Comparison of ENCODE assay signal across 10 mouse cellular contexts in the genomic region with DNA sequence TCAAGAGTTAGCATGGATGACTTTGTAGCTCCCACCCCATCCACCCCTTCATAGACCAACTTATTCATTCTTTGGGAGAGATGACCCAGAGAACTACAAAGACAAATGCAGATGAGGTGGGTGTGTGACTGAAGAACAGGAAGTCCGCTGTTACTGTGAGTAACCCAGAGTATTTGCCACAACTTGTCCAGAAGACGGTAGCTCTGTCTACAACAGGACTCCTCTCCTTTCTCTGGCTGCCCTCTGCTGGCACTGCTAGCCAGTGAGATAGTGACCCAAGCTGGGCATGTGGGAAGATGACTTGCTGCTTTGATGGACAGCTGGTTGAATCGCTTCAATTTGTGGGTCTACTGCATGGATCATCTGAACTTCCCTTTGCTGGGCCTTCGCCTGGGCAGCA. TPM values are rescaled to one million over a fixed set of nuclear protein-coding genes. Genes with fewer than 3 reads are reported as not detected.
A peak's percentile ranks its signal among the peaks of the same experiment; 100 is the strongest.
DNase-seq lines count a peak whose midpoint lies in the region; ATAC-seq and TF ChIP-seq lines count a peak whose summit lies in the region.
"Had no signal": no experiment of that assay in that cellular context is flagged by ENCODE, and none has a peak within 500 bp of the region (broad histone marks: within the 10 kb centered on the region; RNA-seq: fewer than 3 reads in every experiment).

No protein-coding gene starts in this region.

- DNase-seq in hindbrain, embryonic 11.5 days (ENCODE audit: low spot score): no peak
- DNase-seq in NIH3T3 (ENCODE audit: low read depth): peak; percentile 75
- peak; percentile 95 for DNase-seq in heart, adult 11 months
- DNase-seq in kidney, postnatal 25 days: peak; percentile 51 to 61
- no peak for DNase-seq in right cerebral cortex, postnatal 25 days

- 0 out of 2 replicates have a peak, but pooled peaks have one; percentile 20 for TF ChIP-seq CTCF in small intestine, adult 2 months (IDR thresholded peaks at IDR 0.05; ENCODE audit: extremely low read depth, insufficient read length, insufficient replicate concordance, low read depth, low read length)

- no peaks in the 10 kb centered on the region; the same call in 1 of the 2 replicates for H3K4me1 ChIP-seq in hindbrain, embryonic 16.5 days (ENCODE audit: control insufficient read depth, insufficient read depth, low read depth, low read length)
- H3K4me1 ChIP-seq in hindbrain, embryonic 11.5 days (replicated peaks; ENCODE audit: control insufficient read depth, insufficient read depth, low read length): peaks cover 2% of the 10 kb centered on the region; the same call in 1 of the 2 replicates
- no peaks in the 10 kb centered on the region for H3K4me1 ChIP-seq in small intestine, adult 2 months (ENCODE audit: control insufficient read depth, insufficient read depth, insufficient read length, low read length)
- H3K4me1 ChIP-seq: liver, embryonic 15.5 days had no signal

- H3K36me3 ChIP-seq in hindbrain, embryonic 16.5 days (ENCODE audit: control insufficient read depth, insufficient read depth, low read length): no peaks in the 10 kb centered on the region
- no peaks in the 10 kb centered on the region for H3K36me3 ChIP-seq in hindbrain, embryonic 11.5 days (ENCODE audit: control insufficient read depth, insufficient read depth, low read length)
- H3K36me3 ChIP-seq in small intestine, adult 2 months (ENCODE audit: control insufficient read depth, insufficient read depth, low read length): no peaks in the 10 kb centered on the region
- H3K36me3 ChIP-seq: liver, embryonic 15.5 days had no signal

- H3K27ac ChIP-seq in hindbrain, embryonic 16.5 days (ENCODE audit: low read depth, low read length): no peak overlapping the region
- no peak overlapping the region for H3K27ac ChIP-seq in hindbrain, embryonic 11.5 days (ENCODE audit: low read depth, low read length)
- H3K27ac ChIP-seq in small intestine, adult 2 months (ENCODE audit: insufficient read depth, low read depth, low read length): no peak overlapping the region
- H3K27ac ChIP-seq: liver, embryonic 15.5 days had no signal

- no peak overlapping the region for H3K4me3 ChIP-seq in hindbrain, embryonic 16.5 days (ENCODE audit: low read length)
- no peak overlapping the region for H3K4me3 ChIP-seq in hindbrain, embryonic 11.5 days (ENCODE audit: low read depth, low read length)
- no peak overlapping the region for H3K4me3 ChIP-seq in small intestine, adult 2 months (ENCODE audit: low read depth, low read length)
- H3K4me3 ChIP-seq: erythroblast, embryonic 14.5 days; liver, embryonic 15.5 days had no signal

- peak; percentile 37; the same call in 1 of the 2 replicates for ATAC-seq in hindbrain, embryonic 16.5 days
- no peak for ATAC-seq in hindbrain, embryonic 11.5 days (ENCODE audit: low FRiP score)
- ATAC-seq in CD4-positive, CD25-positive, alpha-beta regulatory T cell, adult 4 months: no peak

- no peak overlapping the region for H3K4me2 ChIP-seq in hindbrain, embryonic 16.5 days (ENCODE audit: low read length)
- no peak overlapping the region for H3K4me2 ChIP-seq in hindbrain, embryonic 11.5 days (replicated peaks; ENCODE audit: low read depth, low read length)
- H3K4me2 ChIP-seq: liver, embryonic 15.5 days had no signal

- no peak for TF ChIP-seq POLR2A in small intestine, adult 2 months (IDR thresholded peaks at IDR 0.05; ENCODE audit: low read depth, low read length)

- no peak overlapping the region for H3K9ac ChIP-seq in hindbrain, embryonic 16.5 days (ENCODE audit: low read depth, low read length)
- no peak overlapping the region for H3K9ac ChIP-seq in hindbrain, embryonic 11.5 days (ENCODE audit: low read depth, low read length)
- H3K9ac ChIP-seq: liver, embryonic 15.5 days had no signal

- 64% methylated on average over 4 of the region's 4 CpGs for WGBS in hindbrain, embryonic 16.5 days
- 54% methylated on average over 4 of the region's 4 CpGs for WGBS in hindbrain, embryonic 11.5 days
- 75% methylated on average over 4 of the region's 4 CpGs for WGBS in small intestine, adult 2 months

- no peaks in the 10 kb centered on the region for H3K27me3 ChIP-seq in hindbrain, embryonic 16.5 days (replicated peaks; ENCODE audit: control insufficient read depth, insufficient read depth, low read length)
- no peaks in the 10 kb centered on the region for H3K27me3 ChIP-seq in hindbrain, embryonic 11.5 days (ENCODE audit: control insufficient read depth, insufficient read depth, low read length)
- no peaks in the 10 kb centered on the region for H3K27me3 ChIP-seq in small intestine, adult 2 months (ENCODE audit: control insufficient read depth, insufficient read depth, low read length)
- H3K27me3 ChIP-seq: liver, embryonic 15.5 days had no signal

- H3K9me3 ChIP-seq in hindbrain, embryonic 16.5 days (ENCODE audit: control insufficient read depth, low read length): no peaks in the 10 kb centered on the region
- no peaks in the 10 kb centered on the region for H3K9me3 ChIP-seq in hindbrain, embryonic 11.5 days (ENCODE audit: control insufficient read depth, low read length)
- H3K9me3 ChIP-seq: liver, embryonic 15.5 days had no signal

RNA-seq across cellular contexts. Expression of gene Ddah1, which starts 28.9 kb away (rescaled TPM):
- polyA plus RNA-seq in hindbrain, embryonic 16.5 days (2015; fragmentation: Nextera tagmentation; extraction: Ambion mirVana): 119 and 132 TPM in 2 replicates
- 34.7 and 37.4 TPM in 2 replicates for polyA plus RNA-seq in hindbrain, embryonic 11.5 days (2014; fragmentation: Nextera tagmentation; extraction: Ambion mirVana)
- 0.42 and 1.7 TPM in 2 replicates for polyA plus RNA-seq in small intestine, adult 2 months (2012; rRNA removed)
- under 1 TPM in 1 of 2 experiments, not detected in 1; 0.13 TPM for polyA plus RNA-seq in CD4-positive, CD25-positive, alpha-beta regulatory T cell, adult 4 months (2017; shearing (Covaris generic))

Comparison
In these comparisons a context has a peak if more than half of its experiments do, and no peak if none do; other contexts are left out.
1. DNase-seq: peak in NIH3T3 (single experiment), heart, adult 11 months (single experiment) and kidney, postnatal 25 days (2 of 2); none in hindbrain, embryonic 11.5 days (single experiment) and right cerebral cortex, postnatal 25 days (single experiment).
2. RNA of gene Ddah1, which starts 28.9 kb away (polyA plus RNA-seq): 119 to 132 TPM in hindbrain, embryonic 16.5 days and 34.7 to 37.4 TPM in hindbrain, embryonic 11.5 days; 0.42 to 1.7 TPM in small intestine, adult 2 months and 0.13 TPM in CD4-positive, CD25-positive, alpha-beta regulatory T cell, adult 4 months; every median in the first group is over 10 times any median in the second.